Mouse (Mus musculus) G1E (cell line): ENCODE measurements at regions not wholly inside any gene's neighbourhood (a gene's known extent, or its start where the extent isn't known, plus 50 kb on each side); places are given as distances from the start of the nearest gene placed in this dataset.

Experiments
- CTCF ChIP-seq: IDR thresholded peaks from 2 replicates; pipeline ENCODE4 v1.5.1; 2012; ENCODE audit warnings: low read depth, low read length, inconsistent platforms, mixed read lengths
- GATA1 ChIP-seq: IDR thresholded peaks from 2 replicates; pipeline ENCODE4 v1.6.1; 2012; ENCODE audit warnings: borderline replicate concordance, low read length, inconsistent platforms, mixed read lengths
- GATA2 ChIP-seq: IDR thresholded peaks from 2 replicates; pipeline ENCODE4 v1.6.1; 2012; ENCODE audit warnings: low read depth, low read length, inconsistent platforms, borderline replicate concordance
- POLR2AphosphoS5 ChIP-seq: IDR thresholded peaks from 2 replicates; pipeline ENCODE4 v1.6.1; 2012; ENCODE audit warnings: low read depth, low read length, inconsistent platforms; ENCODE audit not compliant: insufficient replicate concordance
- TAL1 ChIP-seq: conservative IDR thresholded peaks from 2 replicates; pipeline ENCODE4 v1.6.1; 2012; ENCODE audit warnings: low read depth, low read length, inconsistent platforms, mixed read lengths

DNA sequence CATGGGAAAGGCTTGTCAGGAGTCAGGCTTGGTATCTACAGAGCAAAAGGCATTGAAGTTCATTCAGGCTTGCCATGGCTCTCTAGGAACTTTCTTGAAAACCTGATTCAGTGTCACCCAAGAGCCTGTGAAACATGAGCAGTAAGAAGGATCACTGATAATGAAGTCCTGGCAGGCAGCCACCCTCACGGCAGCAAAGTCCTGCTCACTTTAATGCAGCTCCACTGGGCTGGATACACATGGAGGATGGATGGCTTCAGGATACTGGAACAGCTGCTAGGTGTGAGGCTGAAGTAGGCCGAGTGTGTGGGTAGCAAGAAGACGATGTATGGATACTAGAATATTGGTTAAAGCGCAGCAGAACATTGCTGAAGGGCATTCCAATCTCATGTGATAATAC lies 1323.3 kb downstream of the Olfm4 start:
- TF ChIP-seq CTCF (no peak), TAL1 (no peak), GATA1 (no peak), POLR2AphosphoS5 (no peak), GATA2 (no peak)
